Mouse (Mus musculus) testis, adult 2 months (tissue): ENCODE results near the gene Chmp5. TPM values are rescaled to one million over a fixed set of nuclear protein-coding genes. Genes with fewer than 3 reads are reported as not detected.
A peak's percentile ranks its signal among the peaks of the same experiment; 100 is the strongest.

Source experiments
- H3K27ac ChIP-seq: fragments of 200-500 bp; 2 replicates; pipeline ENCODE4 v1.5.1; 2012; ENCODE audit warnings: low read depth, low read length; ENCODE audit not compliant: control insufficient read depth, insufficient read depth
- H3K27me3 ChIP-seq: fragments of 200-500 bp; 2 replicates; pipeline ENCODE4 v1.6.1; 2012; ENCODE audit warnings: mild to moderate bottlenecking, low read length, moderate library complexity; ENCODE audit not compliant: control insufficient read depth, insufficient read depth
- H3K36me3 ChIP-seq: fragments of 200-500 bp; 2 replicates; pipeline ENCODE4 v1.6.1; 2012; ENCODE audit warnings: mild to moderate bottlenecking, low read length; ENCODE audit not compliant: control insufficient read depth, insufficient read depth
- H3K4me1 ChIP-seq: fragments of 200-500 bp; 2 replicates; pipeline ENCODE4 v1.6.1; 2012; ENCODE audit warnings: low read length; ENCODE audit not compliant: control insufficient read depth, insufficient read depth
- H3K4me3 ChIP-seq: fragments of 200-500 bp; 2 replicates; pipeline ENCODE4 v1.5.1; 2012; ENCODE audit warnings: low read depth, mild to moderate bottlenecking, low read length, moderate library complexity, mixed read lengths; ENCODE audit not compliant: control insufficient read depth
- CTCF ChIP-seq: fragments of 200-500 bp; IDR thresholded peaks from 2 replicates; pipeline ENCODE4 v1.5.1; 2012; ENCODE audit warnings: low read depth, mild to moderate bottlenecking, inconsistent platforms, low read length, moderate library complexity; ENCODE audit not compliant: control insufficient read depth, insufficient read depth, insufficient replicate concordance
- POLR2A ChIP-seq: fragments of 200-500 bp; IDR thresholded peaks from 2 replicates; pipeline ENCODE4 v1.6.1; 2012; ENCODE audit warnings: low read depth, mild to moderate bottlenecking, inconsistent platforms, low read length, moderate library complexity; ENCODE audit not compliant: control insufficient read depth
- polyA plus RNA-seq: library from polyadenylated mRNA; depleted of rRNA; stranded (reverse); fragments of >200 nt; gene quantifications from 2 replicates; pipeline ENCODE4 v1.2.3, GENCODE M21; 2012; rRNA removed

Gene Chmp5
- polyA plus RNA-seq, 1 experiment = 18.0 TPM

- Histone ChIP-seq H3K4me3 (no peak overlapping the region), H3K36me3 (peaks cover 2% of the 10 kb centered on the region), H3K4me1 (no peaks in the 10 kb centered on the region), H3K27me3 (no peaks in the 10 kb centered on the region), H3K27ac (no peak overlapping the region)
- TF ChIP-seq POLR2A = no peak
- TF ChIP-seq CTCF = no peak
These were observed 35.5 kb downstream of the Chmp5 start for GRCm38 (mm10) chr4:40983686-40984085.

- H3K27me3 ChIP-seq = no peaks in the 10 kb centered on the region
- H3K4me3 ChIP-seq = no peak overlapping the region
- TF ChIP-seq CTCF = no peak
- no peak for TF ChIP-seq POLR2A
- peaks cover 2% of the 10 kb centered on the region for H3K36me3 ChIP-seq
- no peak overlapping the region for H3K27ac ChIP-seq
- no peaks in the 10 kb centered on the region for H3K4me1 ChIP-seq
These were observed 41.4 kb downstream of the Chmp5 start for GRCm38 (mm10) chr4:40989633-40990032.

GRCm38 (mm10) chr4:40996302-40996701 is 48.1 kb downstream of the Chmp5 start:
- H3K4me1 ChIP-seq = no peaks in the 10 kb centered on the region; the same call in 1 of the 2 replicates
- no peaks in the 10 kb centered on the region for H3K27me3 ChIP-seq
- no peak for TF ChIP-seq CTCF
- TF ChIP-seq POLR2A = no peak
- peaks cover 1% of the 10 kb centered on the region; the same call in 1 of the 2 replicates for H3K36me3 ChIP-seq
- no peak overlapping the region for H3K27ac ChIP-seq
- H3K4me3 ChIP-seq = no peak overlapping the region

- H3K27me3 ChIP-seq = no peaks in the 10 kb centered on the region
- peaks cover 1% of the 10 kb centered on the region; the same call in 1 of the 2 replicates for H3K36me3 ChIP-seq
- H3K4me3 ChIP-seq = no peak overlapping the region
- H3K4me1 ChIP-seq = no peaks in the 10 kb centered on the region; the same call in 1 of the 2 replicates
- H3K27ac ChIP-seq = no peak overlapping the region
- no peak for TF ChIP-seq CTCF
- no peak for TF ChIP-seq POLR2A
These were observed 49.7 kb downstream of the Chmp5 start for GRCm38 (mm10) chr4:40997916-40998315.

- Histone ChIP-seq H3K27me3 (no peaks in the 10 kb centered on the region), H3K4me1 (no peaks in the 10 kb centered on the region; the same call in 1 of the 2 replicates), H3K27ac (no peak overlapping the region), H3K36me3 (peaks cover 3% of the 10 kb centered on the region; the same call in 1 of the 2 replicates), H3K4me3 (no peak overlapping the region)
- no peak for TF ChIP-seq POLR2A
- no peak for TF ChIP-seq CTCF
These were observed 52.1 kb downstream of the Chmp5 start for GRCm38 (mm10) chr4:41000271-41000670.

GRCm38 (mm10) chr4:41000842-41001639 is 52.8 kb downstream of the Chmp5 start:
- no peaks in the 10 kb centered on the region; the same call in 1 of the 2 replicates for H3K4me1 ChIP-seq
- H3K36me3 ChIP-seq = peaks cover 4% of the 10 kb centered on the region
- H3K27ac ChIP-seq = peak overlapping the region; percentile 30
- H3K4me3 ChIP-seq = no peak overlapping the region
- TF ChIP-seq POLR2A = no peak
- no peak for TF ChIP-seq CTCF
- no peaks in the 10 kb centered on the region for H3K27me3 ChIP-seq

- H3K27me3 ChIP-seq = no peaks in the 10 kb centered on the region
- TF ChIP-seq POLR2A = no peak
- no peak for TF ChIP-seq CTCF
- H3K4me3 ChIP-seq = no peak overlapping the region
- H3K4me1 ChIP-seq = no peaks in the 10 kb centered on the region
- no peak overlapping the region for H3K27ac ChIP-seq
- H3K36me3 ChIP-seq = 0 out of 2 replicates have a peak, but pooled peaks cover 2% of the 10 kb centered on the region
These were observed 65.1 kb downstream of the Chmp5 start for GRCm38 (mm10) chr4:41013351-41013750.

Other genes with a start within 250 kb of the Chmp5 start
- 95.8 and 98.7 TPM in 2 replicates for gene Aptx, start 245.2 kb upstream of the Chmp5 start, polyA plus RNA-seq
- 16.7 and 22.3 TPM in 2 replicates for gene Dnaja1, start 226.3 kb upstream of the Chmp5 start, polyA plus RNA-seq
- 20.1 and 23.7 TPM in 2 replicates for gene Smu1, start 190.5 kb upstream of the Chmp5 start, polyA plus RNA-seq
- 9.7 and 10.3 TPM in 2 replicates for gene B4galt1, start 94.4 kb upstream of the Chmp5 start, polyA plus RNA-seq
- gene Spink4, start 28.4 kb upstream of the Chmp5 start, polyA plus RNA-seq = 5.1 and 11.1 TPM in 2 replicates
- gene Bag1, start 113 bp upstream of the Chmp5 start, polyA plus RNA-seq = 229 and 254 TPM in 2 replicates
- gene Nfx1, start 22.5 kb downstream of the Chmp5 start, polyA plus RNA-seq = 28.2 and 29.5 TPM in 2 replicates
- 174 and 180 TPM in 2 replicates for gene Aqp7, start 99.7 kb downstream of the Chmp5 start, polyA plus RNA-seq
- gene Aqp3, start 149.8 kb downstream of the Chmp5 start, polyA plus RNA-seq = 5.2 and 6.7 TPM in 2 replicates
- 14.0 and 15.9 TPM in 2 replicates for gene Nol6, start 176.0 kb downstream of the Chmp5 start, polyA plus RNA-seq
- gene Ube2r2, start 187.3 kb downstream of the Chmp5 start, polyA plus RNA-seq = 17.7 and 18.8 TPM in 2 replicates